Mouse (Mus musculus) thymus, postnatal 10 days (tissue): ENCODE data around the gene Gm5737.

Source experiments
- DNase-seq, 2 experiments: peaks; one replicate each; pipeline ENCODE4 v3.0.0; 2021; ENCODE audit warnings: low spot score in 2 of 2

Gm5737 gene

DNA sequence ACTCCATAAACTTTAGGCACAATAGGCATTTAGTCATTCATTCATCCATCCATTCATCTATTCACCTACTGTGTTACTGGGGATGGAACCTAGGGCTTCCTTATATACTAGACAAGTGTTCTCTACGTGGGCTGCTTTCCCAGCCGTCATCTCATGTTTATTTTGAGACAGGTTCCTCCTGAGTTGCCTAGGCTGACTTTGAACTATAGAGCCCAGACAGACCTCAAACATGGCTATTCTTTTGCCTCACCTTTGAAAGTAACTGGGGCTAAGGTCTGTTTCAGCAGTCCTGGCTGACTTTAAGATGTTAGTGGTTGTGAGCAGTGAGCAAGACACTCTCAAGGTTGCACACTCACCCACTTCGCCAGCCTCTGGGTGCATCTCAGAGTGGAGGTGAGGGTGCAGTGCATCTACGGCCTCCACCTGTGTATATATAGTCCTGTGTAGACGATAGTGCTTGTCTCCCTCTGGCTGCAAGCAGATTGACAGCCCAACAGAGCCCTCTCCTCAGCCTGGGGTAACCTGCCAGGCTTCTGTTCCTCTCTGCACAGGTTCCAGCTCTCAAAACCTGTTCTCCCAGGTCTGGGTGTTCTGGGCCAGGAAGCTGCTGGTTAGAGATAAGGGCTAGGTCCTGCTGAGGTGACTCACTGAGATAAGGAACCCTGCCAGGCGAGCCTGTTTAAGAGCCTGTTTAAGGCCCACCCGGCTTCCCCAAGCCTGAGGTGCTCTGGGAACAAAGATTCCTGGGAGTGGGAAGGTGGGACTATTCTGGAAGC is 62.8 kb downstream of the Gm5737 start:
- no peak for DNase-seq

DNA sequence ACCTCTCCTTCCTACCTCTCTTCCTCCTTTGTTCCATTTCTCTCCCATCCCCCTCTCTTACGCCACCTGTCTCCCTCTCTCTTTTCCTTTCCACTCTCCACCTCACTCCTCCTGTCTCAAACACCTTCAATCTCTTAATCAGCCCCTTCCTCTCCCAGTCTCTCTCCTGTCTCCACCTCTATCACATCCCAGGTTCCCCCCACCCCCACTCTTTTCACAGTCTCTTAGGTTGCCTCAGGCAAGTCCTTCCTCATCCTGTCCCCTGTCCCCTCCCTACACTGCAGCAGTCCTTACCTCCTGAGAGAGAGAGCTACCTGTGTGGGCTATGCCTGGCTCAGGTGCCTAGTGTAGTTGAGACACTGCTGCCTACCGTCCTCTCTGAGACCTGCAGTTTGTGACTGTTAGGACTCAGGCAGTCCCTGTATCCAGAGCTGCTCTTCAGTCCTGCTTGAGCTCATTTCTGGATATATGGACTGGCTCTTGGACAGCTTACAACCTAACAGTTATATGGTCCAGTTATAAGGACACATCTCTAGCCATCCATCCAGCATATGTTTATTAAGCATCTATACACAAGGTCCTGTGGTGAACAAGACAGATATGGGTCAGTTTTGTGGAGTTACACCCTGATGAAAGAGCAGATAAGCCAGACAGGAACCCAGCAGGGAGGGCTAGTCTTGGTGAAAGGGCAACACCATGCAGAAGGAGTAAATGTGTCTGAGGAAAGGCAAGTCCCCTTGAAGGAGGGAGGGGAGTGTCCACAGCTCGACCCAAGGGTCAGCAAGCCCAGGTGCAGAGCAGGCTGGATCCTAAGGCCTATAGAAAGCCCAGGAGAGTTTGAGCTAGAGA is 63.6 kb downstream of the Gm5737 start:
- DNase-seq = no peak

DNA sequence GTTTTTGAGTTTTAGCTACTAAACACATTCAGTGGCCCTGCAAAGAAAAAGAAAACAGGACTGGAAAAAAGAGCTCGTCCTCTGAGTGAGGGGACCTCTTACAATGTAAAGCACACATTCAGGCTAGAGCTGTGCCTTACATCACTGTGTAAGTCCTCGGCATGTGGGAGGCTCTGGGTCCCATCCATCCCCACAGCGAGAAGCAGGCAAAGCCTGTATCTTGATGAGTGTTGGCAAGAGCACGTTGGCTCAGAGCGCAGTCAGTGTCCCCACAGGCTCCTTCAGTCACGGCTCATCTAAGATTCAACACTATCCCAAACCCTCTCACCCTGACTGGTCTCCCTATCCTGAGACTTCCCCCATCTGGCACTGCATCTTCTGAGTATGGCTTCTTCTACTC is 66.1 kb downstream of the Gm5737 start:
- no peak for DNase-seq

- no peak for DNase-seq
These were observed 67.8 kb downstream of the Gm5737 start for GRCm38 (mm10) chr7:120879972-120880371.

DNA sequence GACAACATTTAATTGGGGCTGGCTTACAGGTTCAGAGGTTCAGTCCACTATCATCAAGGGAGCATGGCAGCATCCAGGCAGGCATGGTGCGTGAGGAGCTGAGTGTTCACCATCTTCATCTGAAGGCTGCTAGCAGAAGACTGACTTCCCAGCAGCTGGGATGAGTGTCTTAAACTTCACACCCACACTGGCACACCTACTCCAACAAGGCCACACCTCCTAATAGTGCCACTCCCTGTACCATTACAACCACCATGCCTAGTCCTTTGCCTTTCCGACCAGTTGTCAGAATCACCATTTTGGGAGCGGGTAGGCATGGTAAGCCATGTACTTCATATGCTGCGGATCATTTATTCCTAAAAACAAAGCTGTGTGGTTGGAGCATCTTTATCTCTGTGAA is 68.6 kb downstream of the Gm5737 start:
- DNase-seq = no peak
